Mouse (Mus musculus) MEL (cell line): ENCODE data around the gene Sp8. TPM values are rescaled to one million over a fixed set of nuclear protein-coding genes. Genes with fewer than 3 reads are reported as not detected.

Experiments
- DNase-seq: peaks from one replicate; pipeline ENCODE4 v3.0.0; 2011; ENCODE audit warnings: low read depth, low spot score
- H3K27ac ChIP-seq: 2 replicates; pipeline ENCODE4 v1.5.1; 2012; ENCODE audit warnings: low read depth, mild to moderate bottlenecking, control low read depth, low read length, moderate library complexity; ENCODE audit not compliant: control insufficient read depth
- H3K27me3 ChIP-seq, 2 experiments: fragments of 150-350 bp in 1 of 2; sonication (generic) in 1 of 2; 2 replicates each; pipeline ENCODE4 v1.6.1; 2012; ENCODE audit warnings: low read length in 2 of 2, mild to moderate bottlenecking in 2 of 2, improper control_type of control experiment in 1 of 2, moderate library complexity in 1 of 2; ENCODE audit not compliant: insufficient read depth in 2 of 2, control insufficient read depth in 1 of 2
- H3K36me3 ChIP-seq, 2 experiments: 2 replicates each; pipeline ENCODE4 v1.6.1; 2012 to 2014; ENCODE audit warnings: low read length in 2 of 2, improper control_type of control experiment in 1 of 2, inconsistent platforms in 1 of 2, mild to moderate bottlenecking in 1 of 2; ENCODE audit not compliant: insufficient read depth in 2 of 2, control insufficient read depth in 1 of 2
- H3K4me1 ChIP-seq, 2 experiments: fragments of 150-350 bp in 1 of 2; sonication (generic) in 1 of 2; 2 replicates each; pipeline ENCODE4 v1.6.1; 2012; ENCODE audit warnings: low read length in 2 of 2, improper control_type of control experiment in 1 of 2, mild to moderate bottlenecking in 1 of 2; ENCODE audit not compliant: insufficient read depth in 2 of 2, control insufficient read depth in 1 of 2
- H3K4me3 ChIP-seq, 2 experiments: fragments of 150-350 bp in 1 of 2; sonication (generic) in 1 of 2; 2 replicates each; pipeline ENCODE4 v1.5.1; 2012; ENCODE audit warnings: low read depth in 2 of 2, low read length in 2 of 2, mild to moderate bottlenecking in 2 of 2, moderate library complexity in 2 of 2, control low read depth in 1 of 2, improper control_type of control experiment in 1 of 2; ENCODE audit not compliant: control insufficient read depth in 1 of 2, insufficient read depth in 1 of 2
- H3K79me2 ChIP-seq: 2 replicates; pipeline ENCODE4 v1.6.1; 2012; ENCODE audit warnings: mild to moderate bottlenecking, low read length, moderate library complexity; ENCODE audit not compliant: control insufficient read depth, poor library complexity, insufficient read depth
- H3K9ac ChIP-seq: 2 replicates; pipeline ENCODE4 v1.6.1; 2012; ENCODE audit warnings: low read depth, mild to moderate bottlenecking, control low read depth, low read length, moderate library complexity; ENCODE audit not compliant: control insufficient read depth, poor library complexity, severe bottlenecking
- H3K9me3 ChIP-seq: fragments of 150-350 bp; sonication (generic); replicated peaks from 2 replicates; pipeline ENCODE4 v1.6.1; 2012; ENCODE audit warnings: mild to moderate bottlenecking, low read length, improper control_type of control experiment, moderate library complexity; ENCODE audit not compliant: insufficient read depth
- BHLHE40 ChIP-seq: IDR thresholded peaks from 2 replicates; pipeline ENCODE4 v1.6.1; 2012; ENCODE audit warnings: low read depth, mild to moderate bottlenecking, inconsistent platforms, low read length, improper control_type of control experiment, borderline replicate concordance
- CTCF ChIP-seq, 3 experiments: IDR thresholded peaks in 2 of 3; conservative IDR thresholded peaks in 1 of 3; 2 replicates each; pipeline ENCODE4 v1.5.1; 2011 to 2012; ENCODE audit warnings: low read length in 3 of 3, low read depth in 2 of 3, mild to moderate bottlenecking in 2 of 3, improper control_type of control experiment in 1 of 3, inconsistent platforms in 1 of 3, mixed read lengths in 1 of 3, moderate library complexity in 1 of 3; ENCODE audit not compliant: control insufficient read depth in 1 of 3, insufficient read depth in 1 of 3, poor library complexity in 1 of 3, severe bottlenecking in 1 of 3
- HCFC1 ChIP-seq: IDR thresholded peaks from 2 replicates; pipeline ENCODE4 v1.6.1; 2012; ENCODE audit warnings: low read depth, mild to moderate bottlenecking, inconsistent platforms, low read length, improper control_type of control experiment, moderate library complexity
- KAT2A ChIP-seq: conservative IDR thresholded peaks from 2 replicates; pipeline ENCODE4 v1.6.1; 2012; ENCODE audit warnings: low read depth, low read length, improper control_type of control experiment, inconsistent platforms
- MAFK ChIP-seq: IDR thresholded peaks from 2 replicates; pipeline ENCODE4 v1.6.1; 2011; ENCODE audit warnings: low read depth, mild to moderate bottlenecking, low read length, improper control_type of control experiment, borderline replicate concordance
- MXI1 ChIP-seq: IDR thresholded peaks from 2 replicates; pipeline ENCODE4 v1.6.1; 2011; ENCODE audit warnings: mild to moderate bottlenecking, low read depth, low read length, improper control_type of control experiment
- MYB ChIP-seq: IDR thresholded peaks from 2 replicates; pipeline ENCODE4 v1.6.1; 2011; ENCODE audit warnings: mild to moderate bottlenecking, low read depth, low read length, improper control_type of control experiment
- NELFE ChIP-seq: IDR thresholded peaks from 2 replicates; pipeline ENCODE4 v1.6.1; 2011; ENCODE audit warnings: low read depth, low read length, improper control_type of control experiment
- NRF1 ChIP-seq: IDR thresholded peaks from 2 replicates; pipeline ENCODE4 v1.6.1; 2014; ENCODE audit warnings: low read depth, mild to moderate bottlenecking, inconsistent platforms, low read length, improper control_type of control experiment, moderate library complexity; ENCODE audit not compliant: poor library complexity, insufficient read depth, severe bottlenecking
- POLR2A ChIP-seq, 2 experiments: IDR thresholded peaks; 2 replicates each; pipeline ENCODE4 v1.6.1; 2011 to 2012; ENCODE audit warnings: low read length in 2 of 2, mild to moderate bottlenecking in 2 of 2, control low read depth in 1 of 2, improper control_type of control experiment in 1 of 2, low read depth in 1 of 2, moderate library complexity in 1 of 2; ENCODE audit not compliant: control insufficient read depth in 1 of 2, insufficient read depth in 1 of 2, poor library complexity in 1 of 2
- POLR2AphosphoS2 ChIP-seq: IDR thresholded peaks from 2 replicates; pipeline ENCODE4 v1.6.1; 2011; ENCODE audit warnings: low read length, improper control_type of control experiment
- RAD21 ChIP-seq: IDR thresholded peaks from 2 replicates; pipeline ENCODE4 v1.6.1; 2011; ENCODE audit warnings: mild to moderate bottlenecking, low read depth, low read length, improper control_type of control experiment
- RCOR1 ChIP-seq: IDR thresholded peaks from 2 replicates; pipeline ENCODE4 v1.6.1; 2012; ENCODE audit warnings: low read depth, mild to moderate bottlenecking, inconsistent platforms, low read length, improper control_type of control experiment
- SMC3 ChIP-seq: IDR thresholded peaks from 2 replicates; pipeline ENCODE4 v1.6.1; 2011; ENCODE audit warnings: low read depth, low read length, improper control_type of control experiment
- TAL1 ChIP-seq: IDR thresholded peaks from 2 replicates; pipeline ENCODE4 v1.6.1; 2012; ENCODE audit warnings: mild to moderate bottlenecking, inconsistent platforms, low read length, moderate library complexity, mixed read lengths
- TCF12 ChIP-seq: IDR thresholded peaks from 2 replicates; pipeline ENCODE4 v1.6.1; 2014; ENCODE audit warnings: low read depth, mild to moderate bottlenecking, inconsistent platforms, low read length, improper control_type of control experiment, moderate library complexity
- USF2 ChIP-seq, 2 experiments: IDR thresholded peaks; 2 replicates each; pipeline ENCODE4 v1.6.1; 2011 to 2012; ENCODE audit warnings: improper control_type of control experiment in 2 of 2, low read length in 2 of 2, borderline replicate concordance in 1 of 2, inconsistent platforms in 1 of 2, low read depth in 1 of 2, mild to moderate bottlenecking in 1 of 2; ENCODE audit not compliant: insufficient read depth in 1 of 2
- ZKSCAN1 ChIP-seq: IDR thresholded peaks from 2 replicates; pipeline ENCODE4 v1.6.1; 2012; ENCODE audit warnings: low read depth, mild to moderate bottlenecking, inconsistent platforms, low read length, improper control_type of control experiment, moderate library complexity
- polyA plus RNA-seq, 2 experiments: library from polyadenylated mRNA; stranded (reverse) in 1 of 2; unstranded in 1 of 2; fragments of >175 nt in 1 of 2; fragments of >200 nt in 1 of 2; gene quantifications; 2 replicates each; pipeline versions ENCODE4 v1.2.1 to v1.2.4; 2012; ENCODE audit warnings: low replicate concordance in 2 of 2, low read depth in 1 of 2; ENCODE audit not compliant: insufficient read length in 2 of 2, insufficient read depth in 1 of 2, missing spikeins in 1 of 2
- total RNA-seq: library from RNA; depleted of rRNA; stranded (reverse); fragments of 300-350 nt; gene quantifications from 2 replicates; pipeline ENCODE4 v1.2.3, GENCODE M21; 2012

The Sp8 gene
- total and polyA plus RNA-seq, 3 experiments, result not detected

DNA sequence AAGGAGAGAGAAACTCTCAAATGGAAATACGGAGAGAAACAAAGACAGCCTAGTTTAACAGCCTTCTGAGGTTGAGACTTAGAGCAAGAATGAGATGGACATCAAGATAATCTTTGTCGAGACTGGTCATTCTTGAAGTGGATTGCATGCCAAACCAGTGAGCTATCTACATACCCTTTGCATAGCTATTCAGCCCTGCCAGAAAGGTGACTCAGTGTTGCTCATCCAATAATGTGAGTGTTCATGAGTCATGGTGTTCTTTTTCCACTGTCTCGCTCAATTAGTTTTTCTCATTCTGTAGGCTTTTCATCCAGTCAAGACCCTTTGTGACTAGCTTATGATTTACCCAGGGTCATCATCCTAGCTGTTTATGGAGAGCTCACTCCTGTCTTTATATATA, 31.6 kb upstream of the Sp8 start:
- Histone ChIP-seq H3K4me3 (no peak overlapping the region), H3K9ac (no peak overlapping the region), H3K27me3 (no peaks in the 10 kb centered on the region), H3K9me3 (no peaks in the 10 kb centered on the region), H3K36me3 (no peaks in the 10 kb centered on the region), H3K4me1 (no peaks in the 10 kb centered on the region), H3K27ac (no peak overlapping the region), H3K79me2 (no peaks in the 10 kb centered on the region)
- no peak for TF ChIP-seq ZKSCAN1
- no peak for TF ChIP-seq RAD21
- no peak for TF ChIP-seq NRF1
- no peak for TF ChIP-seq POLR2A (IDR thresholded peaks at IDR 0.05; ENCODE audit: control insufficient read depth in 1 of 2, insufficient read depth in 1 of 2, low read depth in 1 of 2, low read length in 2 of 2, poor library complexity in 1 of 2)
- TF ChIP-seq USF2 (IDR thresholded peaks at IDR 0.05; ENCODE audit: borderline replicate concordance in 1 of 2, insufficient read depth in 1 of 2, low read depth in 1 of 2, low read length in 2 of 2), result no peak
- TF ChIP-seq TAL1, result no peak
- TF ChIP-seq BHLHE40, result no peak
- TF ChIP-seq MAFK, result no peak
- no peak for TF ChIP-seq CTCF (IDR thresholded peaks at IDR 0.05 in 2 of 3, conservative IDR thresholded peaks at IDR 0.05 in 1 of 3; ENCODE audit: control insufficient read depth in 1 of 3, insufficient read depth in 1 of 3, low read depth in 2 of 3, low read length in 3 of 3, poor library complexity in 1 of 3, severe bottlenecking in 1 of 3)
- no peak for DNase-seq

DNA sequence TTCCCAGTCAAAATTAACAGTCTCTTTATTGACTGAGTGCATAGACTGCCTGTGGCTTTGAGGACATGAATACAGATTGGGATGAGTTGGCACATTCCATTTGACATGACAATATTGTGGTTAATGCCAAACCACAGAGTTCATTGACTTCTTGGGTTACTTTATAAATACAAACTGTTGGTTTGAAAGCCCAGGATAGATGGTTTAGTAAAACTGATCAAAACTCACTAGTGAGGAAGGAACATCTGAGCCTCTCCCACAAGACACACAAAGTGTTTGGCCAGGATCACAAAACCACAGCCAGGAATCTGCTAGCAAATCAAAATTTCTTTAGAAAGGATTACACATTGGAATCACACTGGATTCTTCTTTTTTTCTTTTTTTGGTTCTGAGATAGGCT, 30.0 kb upstream of the Sp8 start:
- Histone ChIP-seq H3K79me2 (no peaks in the 10 kb centered on the region), H3K27me3 (no peaks in the 10 kb centered on the region), H3K9me3 (no peaks in the 10 kb centered on the region), H3K36me3 (no peaks in the 10 kb centered on the region), H3K4me1 (no peaks in the 10 kb centered on the region), H3K27ac (no peak overlapping the region), H3K4me3 (no peak overlapping the region), H3K9ac (no peak overlapping the region)
- no peak for DNase-seq
- TF ChIP-seq NRF1 (no peak), SMC3 (no peak), POLR2AphosphoS2 (no peak), MYB (no peak), TCF12 (no peak), NELFE (no peak), BHLHE40 (no peak)

DNA sequence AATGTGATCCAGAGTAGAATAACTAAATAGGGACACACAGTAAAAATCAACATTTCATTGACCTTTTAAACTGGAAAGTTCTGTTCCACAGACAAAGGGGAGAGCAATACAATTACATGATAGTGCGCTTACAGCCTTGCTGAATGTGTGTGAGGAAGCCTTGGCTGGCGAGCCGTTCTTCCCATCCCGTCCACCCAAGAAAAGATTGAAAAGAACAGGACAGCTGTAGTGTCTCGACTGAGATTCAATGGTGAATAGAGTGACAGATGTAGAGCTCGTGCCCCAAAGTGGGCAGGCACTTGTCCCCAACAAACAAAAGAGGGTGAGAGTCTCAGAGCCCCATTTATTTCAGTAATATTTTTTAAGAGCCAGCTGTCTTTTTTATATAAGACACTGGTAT, 16.2 kb upstream of the Sp8 start:
- no peaks in the 10 kb centered on the region for H3K27me3 ChIP-seq
- H3K27ac ChIP-seq, result no peak overlapping the region
- H3K4me1 ChIP-seq, result no peaks in the 10 kb centered on the region
- no peak for DNase-seq
- H3K79me2 ChIP-seq, result no peaks in the 10 kb centered on the region
- H3K4me3 ChIP-seq, result no peak overlapping the region
- no peak overlapping the region for H3K9ac ChIP-seq
- H3K9me3 ChIP-seq, result no peaks in the 10 kb centered on the region
- no peaks in the 10 kb centered on the region for H3K36me3 ChIP-seq
- TF ChIP-seq BHLHE40 (no peak), RCOR1 (no peak), MYB (no peak), TCF12 (no peak), MAFK (no peak), MXI1 (no peak), NRF1 (no peak), KAT2A (no peak), CTCF (IDR thresholded peaks at IDR 0.05 in 2 of 3, conservative IDR thresholded peaks at IDR 0.05 in 1 of 3; ENCODE audit: control insufficient read depth in 1 of 3, insufficient read depth in 1 of 3, low read depth in 2 of 3, low read length in 3 of 3, poor library complexity in 1 of 3, severe bottlenecking in 1 of 3) (no peak), HCFC1 (no peak)
